Mouse (Mus musculus): Measurements from ENCODE around the gene 4930402H24Rik. TPM values are rescaled to one million over a fixed set of nuclear protein-coding genes. Genes with fewer than 3 reads are reported as not detected.

4930402H24Rik gene
- total RNA-seq, 2 experiments from 2014 or later, result 7.5 to 22.4 TPM

GRCm38 (mm10) chr2:130750449-130750848, 155.8 kb downstream of the 4930402H24Rik start:
- peak; percentile 95 for ATAC-seq (replicated peaks; ENCODE audit: low FRiP score, low TSS enrichment, poor library complexity, severe bottlenecking)

- no peak for ATAC-seq (replicated peaks; ENCODE audit: low FRiP score, low TSS enrichment, poor library complexity, severe bottlenecking)
Observed at GRCm38 (mm10) chr2:130749708-130750107, 156.5 kb downstream of the 4930402H24Rik start.

- ATAC-seq (replicated peaks; ENCODE audit: low FRiP score, low TSS enrichment, poor library complexity, severe bottlenecking), result no peak
Observed at GRCm38 (mm10) chr2:130743576-130743975, 162.6 kb downstream of the 4930402H24Rik start.

- ATAC-seq (replicated peaks; ENCODE audit: low FRiP score, low TSS enrichment, poor library complexity, severe bottlenecking), result no peak
Observed at GRCm38 (mm10) chr2:130740096-130740495, 166.1 kb downstream of the 4930402H24Rik start.

- ATAC-seq (replicated peaks; ENCODE audit: low FRiP score, low TSS enrichment, poor library complexity, severe bottlenecking), result no peak
Observed at GRCm38 (mm10) chr2:130738019-130738418, 168.2 kb downstream of the 4930402H24Rik start.

GRCm38 (mm10) chr2:130735281-130735680, 170.9 kb downstream of the 4930402H24Rik start:
- ATAC-seq (replicated peaks; ENCODE audit: low FRiP score, low TSS enrichment, poor library complexity, severe bottlenecking), result no peak

GRCm38 (mm10) chr2:130733444-130733843, 172.8 kb downstream of the 4930402H24Rik start:
- no peak for ATAC-seq (replicated peaks; ENCODE audit: low FRiP score, low TSS enrichment, poor library complexity, severe bottlenecking)

- ATAC-seq (replicated peaks; ENCODE audit: low FRiP score, low TSS enrichment, poor library complexity, severe bottlenecking), result no peak
Observed at GRCm38 (mm10) chr2:130731855-130732254, 174.4 kb downstream of the 4930402H24Rik start.

GRCm38 (mm10) chr2:130730746-130731145, 175.5 kb downstream of the 4930402H24Rik start:
- no peak for ATAC-seq (replicated peaks; ENCODE audit: low FRiP score, low TSS enrichment, poor library complexity, severe bottlenecking)

- no peak for ATAC-seq (replicated peaks; ENCODE audit: low FRiP score, low TSS enrichment, poor library complexity, severe bottlenecking)
Observed at GRCm38 (mm10) chr2:130728906-130729585, 177.2 kb downstream of the 4930402H24Rik start.

- ATAC-seq (replicated peaks; ENCODE audit: low FRiP score, low TSS enrichment, poor library complexity, severe bottlenecking), result no peak
Observed at GRCm38 (mm10) chr2:130727752-130728151, 178.5 kb downstream of the 4930402H24Rik start.

- ATAC-seq (replicated peaks; ENCODE audit: low FRiP score, low TSS enrichment, poor library complexity, severe bottlenecking), result no peak
Observed at GRCm38 (mm10) chr2:130724369-130724768, 181.8 kb downstream of the 4930402H24Rik start.

- no peak for ATAC-seq (replicated peaks; ENCODE audit: low FRiP score, low TSS enrichment, poor library complexity, severe bottlenecking)
Observed at GRCm38 (mm10) chr2:130717951-130718350, 188.3 kb downstream of the 4930402H24Rik start.

- no peak for ATAC-seq (replicated peaks; ENCODE audit: low FRiP score, low TSS enrichment, poor library complexity, severe bottlenecking)
Observed at GRCm38 (mm10) chr2:130707057-130707456, 199.1 kb downstream of the 4930402H24Rik start.

- no peak for ATAC-seq (replicated peaks; ENCODE audit: low FRiP score, low TSS enrichment, poor library complexity, severe bottlenecking)
Observed at GRCm38 (mm10) chr2:130706602-130707001, 199.6 kb downstream of the 4930402H24Rik start.

- no peak for ATAC-seq (replicated peaks; ENCODE audit: low FRiP score, low TSS enrichment, poor library complexity, severe bottlenecking)
Observed at GRCm38 (mm10) chr2:130705178-130705577, 201.0 kb downstream of the 4930402H24Rik start.

- no peak for ATAC-seq (replicated peaks; ENCODE audit: low FRiP score, low TSS enrichment, poor library complexity, severe bottlenecking)
Observed at GRCm38 (mm10) chr2:130704040-130705001, 201.9 kb downstream of the 4930402H24Rik start.

GRCm38 (mm10) chr2:130697821-130698266, 208.4 kb downstream of the 4930402H24Rik start:
- no peak for ATAC-seq (replicated peaks; ENCODE audit: low FRiP score, low TSS enrichment, poor library complexity, severe bottlenecking)

- ATAC-seq (replicated peaks; ENCODE audit: low FRiP score, low TSS enrichment, poor library complexity, severe bottlenecking), result peak; percentile 73
Observed at GRCm38 (mm10) chr2:130697153-130697810, 208.9 kb downstream of the 4930402H24Rik start, which contains the start of gene Slc4a11. Gene Slc4a11, minus strand, starts transcription at chr2:130697519.

Measured in megakaryocyte-erythroid progenitor cell, adult 5-6 weeks (primary cell).